Mouse (Mus musculus) neural tube, embryonic 13.5 days (tissue): ENCODE data around the gene Nhsl1. TPM values are rescaled to one million over a fixed set of nuclear protein-coding genes. Genes with fewer than 3 reads are reported as not detected.

Experiments
- ATAC-seq: fragments of 200-750 bp; cut with Nextera tagmentation; 2 replicates; pipeline ENCODE4 v1.8.0; 2017; ENCODE audit warnings: low read depth, mild to moderate bottlenecking, moderate TSS enrichment, moderate library complexity
- H3K27ac ChIP-seq: fragments of 300-500 bp; sonication (generic); replicated peaks from 2 replicates; pipeline ENCODE4 v1.5.1; 2015; ENCODE audit warnings: moderate library complexity, mild to moderate bottlenecking, inconsistent platforms
- H3K27me3 ChIP-seq: fragments of 300-500 bp; sonication (generic); 2 replicates; pipeline ENCODE4 v1.6.1; 2015; ENCODE audit warnings: mild to moderate bottlenecking, inconsistent platforms
- H3K36me3 ChIP-seq: fragments of 300-500 bp; sonication (generic); 2 replicates; pipeline ENCODE4 v1.6.1; 2015; ENCODE audit warnings: mild to moderate bottlenecking, inconsistent platforms
- H3K4me1 ChIP-seq: fragments of 300-500 bp; sonication (generic); replicated peaks from 2 replicates; pipeline ENCODE4 v1.6.1; 2015; ENCODE audit warnings: inconsistent platforms
- H3K4me2 ChIP-seq: fragments of 300-500 bp; sonication (generic); 2 replicates; pipeline ENCODE4 v1.6.1; 2015; ENCODE audit warnings: inconsistent platforms, mild to moderate bottlenecking, moderate library complexity
- H3K4me3 ChIP-seq: fragments of 300-500 bp; sonication (generic); 2 replicates; pipeline ENCODE4 v1.5.1; 2015; ENCODE audit warnings: mild to moderate bottlenecking, inconsistent platforms
- H3K9ac ChIP-seq: fragments of 300-500 bp; sonication (generic); 2 replicates; pipeline ENCODE4 v1.6.1; 2015; ENCODE audit warnings: moderate library complexity, mild to moderate bottlenecking, inconsistent platforms
- H3K9me3 ChIP-seq: fragments of 300-500 bp; sonication (generic); 2 replicates; pipeline ENCODE4 v1.6.1; 2016; ENCODE audit warnings: inconsistent platforms
- WGBS: fragments of 180-500 bp; shearing (Covaris S2); methylation state at CpG from one replicate; pipeline ENCODE4 v1.1.7; 2015; 5-methylcytosine and 5-hydroxymethylcytosine counted together
- polyA plus RNA-seq: library from polyadenylated mRNA; unstranded; fragments of >200 nt; fragmentation: Nextera tagmentation; extraction: Ambion mirVana; gene quantifications from 2 replicates; pipeline ENCODE4 v1.2.1, GENCODE M21; 2015

Nhsl1 gene
- polyA plus RNA-seq, 1 experiment from 2014 or later: 18.4 TPM

DNA sequence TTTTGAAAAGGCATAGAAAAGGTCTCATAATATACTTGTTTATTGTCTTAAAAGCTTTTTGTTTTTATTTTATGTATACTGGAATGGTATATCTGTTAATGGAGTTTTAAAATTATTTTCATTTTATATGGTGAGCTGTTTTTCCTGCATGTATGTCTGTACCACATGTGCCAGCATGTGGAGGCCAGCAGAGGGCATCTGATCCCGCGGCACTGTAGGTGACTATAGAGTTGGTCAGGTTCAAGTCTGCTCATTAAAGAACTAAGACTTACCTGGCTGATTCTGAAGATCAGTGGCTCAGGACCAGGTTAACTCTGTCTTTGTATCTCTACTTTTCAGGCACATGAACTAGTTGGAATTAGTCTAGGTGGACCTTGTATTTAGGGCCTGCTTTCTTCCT lies 253.8 kb downstream of the Nhsl1 start:
- no peak overlapping the region for H3K4me2 ChIP-seq
- WGBS: 52% methylated on average over 2 of the region's 2 CpGs
- no peak for ATAC-seq
- no peaks in the 10 kb centered on the region for H3K4me1 ChIP-seq
- H3K27ac ChIP-seq: no peak overlapping the region
- H3K27me3 ChIP-seq: no peaks in the 10 kb centered on the region
- no peak overlapping the region for H3K4me3 ChIP-seq
- no peaks in the 10 kb centered on the region for H3K36me3 ChIP-seq
- H3K9me3 ChIP-seq: 0 out of 2 replicates have a peak, but pooled peaks cover 3% of the 10 kb centered on the region
- H3K9ac ChIP-seq: no peak overlapping the region

Other genes with a start within 250 kb of the Nhsl1 start
- 0.32 TPM in 1 of 2 replicates, not detected in the other for gene Ect2l, start 108.1 kb upstream of the Nhsl1 start, polyA plus RNA-seq
- 6.5 and 8.7 TPM in 2 replicates for gene Ccdc28a, start 84.0 kb upstream of the Nhsl1 start, polyA plus RNA-seq
- 14.7 and 15.2 TPM in 2 replicates for gene Hebp2, start 227.1 kb downstream of the Nhsl1 start, polyA plus RNA-seq